Mouse (Mus musculus) cerebellum, adult 2 months (tissue): ENCODE data around the gene Dnase1l2.

Experiments used
- CTCF ChIP-seq: fragments of 200-500 bp; IDR thresholded peaks from 2 replicates; pipeline ENCODE4 v1.5.1; 2011; ENCODE audit warnings: low read depth, mild to moderate bottlenecking, control low read depth, low read length, moderate library complexity, borderline replicate concordance; ENCODE audit not compliant: insufficient read depth
- POLR2A ChIP-seq: fragments of 200-500 bp; IDR thresholded peaks from 2 replicates; pipeline ENCODE4 v1.6.1; 2011; ENCODE audit warnings: low read length, control low read depth, borderline replicate concordance; ENCODE audit not compliant: insufficient read depth

GRCm38 (mm10) chr17:24425905-24426304 lies 17.0 kb downstream of the Dnase1l2 start:
- TF ChIP-seq POLR2A, result no peak
- TF ChIP-seq CTCF, result no peak
